Mouse (Mus musculus): ENCODE data around the gene Fam102b.

GRCm38 (mm10) chr3:109029661-109030060 lies 2.3 kb upstream of the Fam102b start:
- TF ChIP-seq CTCF (IDR thresholded peaks at IDR 0.05; ENCODE audit: control insufficient read depth, insufficient read depth, insufficient read length) (no peak), USF1 (IDR thresholded peaks at IDR 0.05; ENCODE audit: low read depth) (no peak)
